Mouse (Mus musculus) spleen, postnatal 36 days (tissue): ENCODE measurements around the gene Gm20388.

Experiments used
- DNase-seq, 2 experiments: peaks; one replicate each; pipeline ENCODE4 v3.0.0; 2022; ENCODE audit warnings: low spot score in 2 of 2, mixed read lengths in 1 of 2

The Gm20388 gene

GRCm38 (mm10) chr8:119960531-119961104 is 50.0 kb downstream of the Gm20388 start:
- no peak for DNase-seq

- no peak for DNase-seq
Observed at GRCm38 (mm10) chr8:119964859-119965258, 54.2 kb downstream of the Gm20388 start.

GRCm38 (mm10) chr8:119967435-119967834 is 56.8 kb downstream of the Gm20388 start:
- no peak for DNase-seq

- DNase-seq: no peak
Observed at GRCm38 (mm10) chr8:119970169-119970568, 59.5 kb downstream of the Gm20388 start.

GRCm38 (mm10) chr8:119972558-119972957 is 61.9 kb downstream of the Gm20388 start:
- DNase-seq: no peak

- no peak for DNase-seq
Observed at GRCm38 (mm10) chr8:119978770-119979381, 68.2 kb downstream of the Gm20388 start.

GRCm38 (mm10) chr8:119981253-119981652 is 70.6 kb downstream of the Gm20388 start:
- no peak for DNase-seq

GRCm38 (mm10) chr8:119984085-119984484 is 73.4 kb downstream of the Gm20388 start:
- DNase-seq: no peak

- no peak for DNase-seq
Observed at GRCm38 (mm10) chr8:119986174-119986573, 75.5 kb downstream of the Gm20388 start.

GRCm38 (mm10) chr8:119988087-119988486 is 77.4 kb downstream of the Gm20388 start:
- no peak for DNase-seq

- peak; percentile 45 to 51 for DNase-seq
Observed at GRCm38 (mm10) chr8:119992249-119992648, 81.6 kb downstream of the Gm20388 start, which contains the start of gene Crispld2. Gene Crispld2 (plus strand): TSS chr8:119992438.

- no peak for DNase-seq
Observed at GRCm38 (mm10) chr8:119994114-119994513, 83.5 kb downstream of the Gm20388 start.

GRCm38 (mm10) chr8:119994556-119994955 is 83.9 kb downstream of the Gm20388 start:
- no peak for DNase-seq

GRCm38 (mm10) chr8:119997266-119997665 is 86.6 kb downstream of the Gm20388 start:
- DNase-seq: no peak

GRCm38 (mm10) chr8:120000461-120000860 is 89.8 kb downstream of the Gm20388 start:
- DNase-seq: no peak

GRCm38 (mm10) chr8:120001712-120002111 is 91.1 kb downstream of the Gm20388 start:
- no peak for DNase-seq

GRCm38 (mm10) chr8:120002348-120002747 is 91.7 kb downstream of the Gm20388 start:
- DNase-seq: no peak

GRCm38 (mm10) chr8:120004154-120004702 is 93.6 kb downstream of the Gm20388 start:
- DNase-seq: no peak

- no peak for DNase-seq
Observed at GRCm38 (mm10) chr8:120004705-120005381, 94.2 kb downstream of the Gm20388 start.

- DNase-seq: no peak
Observed at GRCm38 (mm10) chr8:120006645-120007160, 96.1 kb downstream of the Gm20388 start.

- no peak for DNase-seq
Observed at GRCm38 (mm10) chr8:120007178-120007577, 96.5 kb downstream of the Gm20388 start.

- no peak for DNase-seq
Observed at GRCm38 (mm10) chr8:120009284-120009683, 98.6 kb downstream of the Gm20388 start.
